ENCODE assay signal across 13 mouse cellular contexts in genomic region chr9:120116184-120116624, GRCm38 (mm10). TPM values are rescaled to one million over a fixed set of nuclear protein-coding genes. Genes with fewer than 3 reads are reported as not detected.
DNase-seq lines count a peak whose midpoint lies in the region; ATAC-seq and TF ChIP-seq lines count a peak whose summit lies in the region.
"Had no signal": no experiment of that assay in that cellular context is flagged by ENCODE, and none has a peak within 500 bp of the region (broad histone marks: within the 10 kb centered on the region; RNA-seq: fewer than 3 reads in every experiment).

No protein-coding gene starts in this region.

- intact Hi-C loops in gastrocnemius, postnatal 14 days (cut with DNase I; ENCODE audit: low total_unique reads), result no loop called here

- no peak overlapping the region for H3K27ac ChIP-seq in heart, embryonic 15.5 days
- 0 out of 2 replicates have a peak overlapping the region, but pooled peaks have one; percentile 21 for H3K27ac ChIP-seq in spleen, adult 2 months (ENCODE audit: insufficient read depth, low read length)

- ATAC-seq in heart, embryonic 15.5 days (replicated peaks; ENCODE audit: insufficient number of reproducible peaks, insufficient read depth, low FRiP score, low read depth), result no peak
- ATAC-seq: CD4-positive, CD25-positive, alpha-beta regulatory T cell, adult 4 months; lung, postnatal 0 days had no signal

- TF ChIP-seq CTCF in spleen, adult 2 months (IDR thresholded peaks at IDR 0.05; ENCODE audit: extremely low read depth, insufficient read depth, insufficient read length, insufficient replicate concordance), result no peak

- H3K4me3 ChIP-seq in heart, embryonic 15.5 days, result no peak overlapping the region
- H3K4me3 ChIP-seq in spleen, adult 2 months (ENCODE audit: extremely low read depth, insufficient read depth, insufficient read length), result no peak overlapping the region

- no peaks in the 10 kb centered on the region for H3K9me3 ChIP-seq in heart, embryonic 15.5 days (replicated peaks)

- peaks cover 10% of the 10 kb centered on the region for H3K4me1 ChIP-seq in heart, embryonic 15.5 days (replicated peaks)
- peaks cover under 1% of the 10 kb centered on the region; the same call in 1 of the 2 replicates for H3K4me1 ChIP-seq in spleen, adult 2 months (ENCODE audit: control insufficient read depth, insufficient read depth, insufficient read length)

- 0 out of 2 replicates have a peak overlapping the region, but pooled peaks have one; percentile 9 for H3K4me2 ChIP-seq in heart, embryonic 15.5 days

- no peak overlapping the region for H3K9ac ChIP-seq in heart, embryonic 15.5 days

- 73% methylated on average over 8 of the region's 8 CpGs for WGBS in heart, embryonic 15.5 days
- WGBS in spleen, adult 2 months, result 61% methylated on average over 8 of the region's 8 CpGs

- no peaks in the 10 kb centered on the region for H3K27me3 ChIP-seq in heart, embryonic 15.5 days
- H3K27me3 ChIP-seq in spleen, adult 2 months (ENCODE audit: control insufficient read depth, insufficient read depth, low read length), result no peaks in the 10 kb centered on the region

- TF ChIP-seq POLR2A in spleen, adult 2 months (IDR thresholded peaks at IDR 0.05; ENCODE audit: low read depth, low read length), result no peak

- H3K36me3 ChIP-seq in heart, embryonic 15.5 days, result peaks cover 26% of the 10 kb centered on the region
- peaks cover 28% of the 10 kb centered on the region for H3K36me3 ChIP-seq in spleen, adult 2 months (ENCODE audit: control insufficient read depth, insufficient read depth, low read length)

- no peak for DNase-seq in heart, adult 9 months (ENCODE audit: low spot score in 2 of 2)
- DNase-seq in c-Kit-negative CD71-positive TER-119-positive erythroid progenitor cells, embryonic 14.5 days (ENCODE audit: low read depth, low spot score), result peak; percentile 72
- peak; percentile 88 for DNase-seq in liver
- no peak for DNase-seq in spleen, adult 2 months (ENCODE audit: low read depth in 1 of 2, low spot score in 2 of 2)
- no peak for DNase-seq in cerebellum, adult 9-10 months
- DNase-seq in gastrocnemius, postnatal 14 days, result no peak
- no peak for DNase-seq in layer of hippocampus, postnatal 10 days (ENCODE audit: low spot score in 2 of 2)
- DNase-seq: cerebellum, postnatal 36 days; heart, postnatal 4 days had no signal

RNA-seq across cellular contexts. Expression of gene Slc25a38, which starts 6.0 kb away (rescaled TPM):
- polyA plus RNA-seq in heart, embryonic 15.5 days (2015; fragmentation: Nextera tagmentation; extraction: Ambion mirVana), result 18.8 and 22.0 TPM in 2 replicates
- 45.7 and 48.1 TPM in 2 replicates for polyA plus RNA-seq in spleen, adult 2 months (2012; rRNA removed)
- 1 to 10 TPM; 9.2 to 9.5 TPM for total RNA-seq in gastrocnemius, postnatal 14 days (2021)
- 10 to 100 TPM; 23.6 to 26.7 TPM for total RNA-seq in layer of hippocampus, postnatal 10 days (2021)

RNA-seq across cellular contexts. Expression of gene Rpsa, which starts 11.3 kb away (rescaled TPM):
- polyA plus RNA-seq in heart, embryonic 15.5 days (2015; fragmentation: Nextera tagmentation; extraction: Ambion mirVana), result 679 and 834 TPM in 2 replicates
- polyA plus RNA-seq in spleen, adult 2 months (2012; rRNA removed), result 2,660 and 3,812 TPM in 2 replicates
- total RNA-seq in gastrocnemius, postnatal 14 days (2021), result 100 to 1,000 TPM; 554 to 604 TPM
- total RNA-seq in layer of hippocampus, postnatal 10 days (2021), result 100 to 1,000 TPM; 728 to 842 TPM

RNA-seq across cellular contexts. Expression of gene Ccr8, which starts 24.3 kb away (rescaled TPM):
- 0.62 and 1.6 TPM in 2 replicates for polyA plus RNA-seq in heart, embryonic 15.5 days (2015; fragmentation: Nextera tagmentation; extraction: Ambion mirVana)
- polyA plus RNA-seq in spleen, adult 2 months (2012; rRNA removed), result 0.82 and 1.8 TPM in 2 replicates
- total RNA-seq in gastrocnemius, postnatal 14 days (2021), result not detected
- total RNA-seq in layer of hippocampus, postnatal 10 days (2021), result not detected
- total RNA-seq: heart, postnatal 4 days; layer of hippocampus, adult 8-10 months had no signal

RNA-seq across cellular contexts. Expression of gene Mobp, which starts 33.3 kb away (rescaled TPM):
- polyA plus RNA-seq in heart, embryonic 15.5 days (2015; fragmentation: Nextera tagmentation; extraction: Ambion mirVana), result 0.05 TPM in 1 of 2 replicates, not detected in the other
- polyA plus RNA-seq in spleen, adult 2 months (2012; rRNA removed), result not detected in 2 replicates
- total RNA-seq in gastrocnemius, postnatal 14 days (2021), result under 1 TPM; 0.16 to 0.27 TPM
- 10 to 100 TPM; 16.2 to 17.0 TPM for total RNA-seq in layer of hippocampus, postnatal 10 days (2021)
- total RNA-seq: heart, postnatal 4 days had no signal
- polyA plus RNA-seq: lung, postnatal 0 days had no signal

RNA-seq across cellular contexts. Expression of gene Cx3cr1, which starts 46.5 kb away (rescaled TPM):
- polyA plus RNA-seq in heart, embryonic 15.5 days (2015; fragmentation: Nextera tagmentation; extraction: Ambion mirVana), result 7.5 and 10.0 TPM in 2 replicates
- 14.4 and 16.8 TPM in 2 replicates for polyA plus RNA-seq in spleen, adult 2 months (2012; rRNA removed)
- 1 to 10 TPM in 1 of 2 experiments, under 1 TPM in 1; 0.91 to 1.9 TPM for total RNA-seq in gastrocnemius, postnatal 14 days (2021)
- total RNA-seq in layer of hippocampus, postnatal 10 days (2021), result 10 to 100 TPM; 28.3 to 31.6 TPM

Comparison
In these comparisons a context has a peak if more than half of its experiments do, and no peak if none do; other contexts are left out.
1. DNase-seq: peak in c-Kit-negative CD71-positive TER-119-positive erythroid progenitor cells, embryonic 14.5 days (single experiment) and liver (single experiment); none in heart, adult 9 months (0 of 2), spleen, adult 2 months (0 of 2), cerebellum, adult 9-10 months (single experiment), gastrocnemius, postnatal 14 days (single experiment) and layer of hippocampus, postnatal 10 days (0 of 2).